Mouse (Mus musculus) embryonic fibroblast, embryonic 13.5 days (primary cell): ENCODE data around the gene Pgbd1. TPM values are rescaled to one million over a fixed set of nuclear protein-coding genes. Genes with fewer than 3 reads are reported as not detected.
A peak's percentile ranks its signal among the peaks of the same experiment; 100 is the strongest.

ENCODE experiments used
- H3K27ac ChIP-seq: 2 replicates; pipeline ENCODE4 v1.5.1; 2012; ENCODE audit warnings: low read length, control low read depth, inconsistent platforms; ENCODE audit not compliant: insufficient read depth
- H3K4me1 ChIP-seq: 2 replicates; pipeline ENCODE4 v1.6.1; 2011; ENCODE audit warnings: low read length; ENCODE audit not compliant: control insufficient read depth, insufficient read depth
- H3K4me3 ChIP-seq: 2 replicates; pipeline ENCODE4 v1.5.1; 2011; ENCODE audit warnings: mild to moderate bottlenecking, control low read depth, low read length; ENCODE audit not compliant: insufficient read depth
- CTCF ChIP-seq: IDR thresholded peaks from 2 replicates; pipeline ENCODE4 v1.5.1; 2011; ENCODE audit warnings: mild to moderate bottlenecking, control low read depth, low read length, moderate library complexity, borderline replicate concordance; ENCODE audit not compliant: insufficient read depth
- POLR2A ChIP-seq: IDR thresholded peaks from 2 replicates; pipeline ENCODE4 v1.6.1; 2011; ENCODE audit warnings: low read depth, mild to moderate bottlenecking, control low read depth, low read length, moderate library complexity
- polyA plus RNA-seq: library from polyadenylated mRNA; stranded (reverse); fragments of >200 nt; gene quantifications from 2 replicates; pipeline ENCODE4 v1.2.4, GENCODE M21; 2011; ENCODE audit warnings: low read depth; ENCODE audit not compliant: missing spikeins, insufficient read length

Gene Pgbd1
- polyA plus RNA-seq, 1 experiment = 0.77 TPM

- H3K4me1 ChIP-seq = peaks cover 5% of the 10 kb centered on the region
- H3K27ac ChIP-seq = peak overlapping the region; percentile 30; the same call in 1 of the 2 replicates
- no peak for TF ChIP-seq CTCF
- TF ChIP-seq POLR2A = no peak
- H3K4me3 ChIP-seq = no peak overlapping the region
These were observed 23.4 kb downstream of the Pgbd1 start for GRCm38 (mm10) chr13:21417298-21418010.

- TF ChIP-seq POLR2A (no peak), CTCF (no peak)
- Histone ChIP-seq H3K4me3 (no peak overlapping the region), H3K27ac (no peak overlapping the region), H3K4me1 (peaks cover 5% of the 10 kb centered on the region)
These were observed 25.1 kb downstream of the Pgbd1 start for GRCm38 (mm10) chr13:21415750-21416149.

DNA sequence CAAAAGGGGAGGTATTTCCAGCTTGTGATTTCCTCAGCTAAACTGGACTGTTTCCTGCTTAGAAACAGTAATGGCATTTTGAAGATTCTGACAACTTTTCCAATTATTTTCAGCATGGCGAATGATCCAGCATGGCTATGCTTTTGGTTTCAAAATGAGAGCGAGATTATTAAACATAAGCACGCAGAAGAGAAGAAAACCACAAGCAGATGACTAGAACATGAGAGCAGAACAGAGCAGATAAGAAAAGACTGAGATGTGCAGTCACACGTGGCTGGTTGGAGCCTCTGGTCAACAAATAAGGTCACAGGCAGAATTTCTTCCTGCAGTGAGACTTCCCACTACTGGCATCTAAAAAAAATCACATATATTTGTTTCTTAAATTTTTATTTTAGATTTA lies 25.6 kb downstream of the Pgbd1 start:
- Histone ChIP-seq H3K4me3 (no peak overlapping the region), H3K4me1 (peaks cover 5% of the 10 kb centered on the region), H3K27ac (no peak overlapping the region)
- TF ChIP-seq CTCF = no peak
- no peak for TF ChIP-seq POLR2A

GRCm38 (mm10) chr13:21414231-21415212 lies 26.3 kb downstream of the Pgbd1 start:
- Histone ChIP-seq H3K4me3 (no peak overlapping the region), H3K27ac (no peak overlapping the region), H3K4me1 (peaks cover 5% of the 10 kb centered on the region)
- TF ChIP-seq POLR2A = no peak
- TF ChIP-seq CTCF = no peak

GRCm38 (mm10) chr13:21408805-21409459 lies 31.9 kb downstream of the Pgbd1 start:
- H3K27ac ChIP-seq = no peak overlapping the region

GRCm38 (mm10) chr13:21407969-21408804 lies 32.7 kb downstream of the Pgbd1 start:
- H3K27ac ChIP-seq = peak overlapping the region; percentile 62
- TF ChIP-seq POLR2A (peak; percentile 62), CTCF (no peak)
- H3K4me1 ChIP-seq = no peaks in the 10 kb centered on the region
- peak overlapping the region; percentile 33 for H3K4me3 ChIP-seq

More at GRCm38 (mm10) chr13:21408805-21409459, 31.9 kb downstream of the Pgbd1 start:
- Histone ChIP-seq H3K4me1 (no peaks in the 10 kb centered on the region), H3K4me3 (peak overlapping the region; percentile 33)
- TF ChIP-seq CTCF (no peak), POLR2A (no peak)

DNA sequence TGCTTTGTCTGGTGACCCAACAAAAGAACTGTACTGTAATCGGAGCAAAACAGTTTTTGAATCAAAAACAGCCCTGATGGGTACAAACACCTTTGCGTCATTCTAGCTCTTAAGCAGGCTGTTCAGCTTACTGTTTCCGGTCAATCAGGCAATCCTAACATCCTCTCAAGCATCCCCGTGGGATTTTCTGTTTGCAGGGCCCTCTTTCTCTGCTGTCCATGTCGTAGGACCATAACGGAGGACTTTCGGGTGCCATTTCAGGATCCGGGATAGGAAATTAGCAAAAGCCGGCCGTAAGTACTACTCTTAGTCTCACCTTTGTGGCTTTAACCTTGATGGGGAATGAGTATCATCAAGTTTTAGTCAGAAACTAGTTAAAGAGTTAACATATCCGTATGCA lies 33.5 kb downstream of the Pgbd1 start:
- no peak overlapping the region for H3K27ac ChIP-seq
- no peak overlapping the region for H3K4me3 ChIP-seq
- H3K4me1 ChIP-seq = no peaks in the 10 kb centered on the region
- TF ChIP-seq CTCF (no peak), POLR2A (no peak)

- no peak for TF ChIP-seq POLR2A
- no peak for TF ChIP-seq CTCF
These were observed 38.0 kb downstream of the Pgbd1 start for GRCm38 (mm10) chr13:21402848-21403247.

More at GRCm38 (mm10) chr13:21402848-21403247, 38.0 kb downstream of the Pgbd1 start:
- no peaks in the 10 kb centered on the region for H3K4me1 ChIP-seq
- H3K27ac ChIP-seq = no peak overlapping the region
- H3K4me3 ChIP-seq = no peak overlapping the region
